Mouse (Mus musculus): ENCODE measurements around the gene Rxra.

Gene Rxra

DNA sequence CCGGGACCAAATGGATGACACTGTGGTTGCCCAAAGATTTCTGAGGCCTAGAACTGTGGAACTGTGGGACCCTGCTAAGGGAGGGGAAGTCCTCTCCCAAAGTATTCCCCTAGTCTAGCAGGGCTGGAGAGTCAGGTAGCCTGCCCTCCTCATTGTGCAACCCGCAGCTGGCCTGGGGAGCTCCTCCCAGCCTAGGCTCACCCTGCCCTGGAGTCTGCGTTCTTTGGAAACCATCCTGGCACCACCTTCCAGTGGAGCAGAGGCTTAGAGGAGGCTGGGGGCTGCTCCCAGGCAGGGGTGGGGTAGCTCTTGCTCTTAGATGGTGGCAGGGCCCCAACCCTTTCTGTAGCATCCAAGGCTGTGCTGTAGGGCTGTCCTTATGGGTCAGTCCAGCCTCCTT is 26.0 kb downstream of the Rxra start:
- no peak for DNase-seq (ENCODE audit: low read depth, low spot score)

DNA sequence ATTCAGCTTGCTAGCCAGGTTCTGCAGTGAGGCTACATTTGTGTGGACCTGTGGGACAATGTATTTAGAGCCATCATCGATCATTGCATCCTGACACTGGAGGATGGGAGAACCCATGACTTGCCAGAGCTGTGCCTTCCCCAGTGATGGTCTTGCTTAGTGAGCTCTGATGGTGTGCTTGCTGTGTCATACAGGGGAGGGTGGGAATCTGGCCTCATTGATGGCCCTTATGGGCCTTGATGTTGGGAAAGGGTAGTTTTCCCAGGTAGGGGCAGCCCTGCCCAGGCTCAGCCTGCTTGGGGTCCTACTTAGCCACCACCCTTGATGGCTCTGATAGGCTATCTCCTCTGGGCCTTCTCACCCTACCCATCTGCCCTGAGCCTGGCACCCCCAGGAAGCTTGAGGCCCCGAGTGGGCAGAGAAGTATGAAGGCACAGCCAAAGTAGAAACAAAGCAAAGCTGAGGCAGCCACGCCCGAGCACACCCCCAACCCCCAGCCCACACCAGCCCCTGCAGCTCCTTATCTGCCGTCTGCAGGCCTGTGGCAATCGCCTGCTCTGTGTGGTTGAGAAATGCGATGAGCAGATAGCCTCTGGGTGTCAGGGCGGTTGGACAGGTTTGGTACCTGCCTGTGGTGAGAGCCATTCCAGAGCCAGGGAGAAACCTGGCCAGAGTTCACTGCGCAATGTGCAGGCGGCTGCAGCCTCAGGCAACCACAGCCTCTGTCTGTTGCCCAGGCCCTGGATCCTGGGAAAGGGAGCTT is 26.8 kb downstream of the Rxra start:
- DNase-seq (ENCODE audit: low read depth, low spot score), result no peak

DNA sequence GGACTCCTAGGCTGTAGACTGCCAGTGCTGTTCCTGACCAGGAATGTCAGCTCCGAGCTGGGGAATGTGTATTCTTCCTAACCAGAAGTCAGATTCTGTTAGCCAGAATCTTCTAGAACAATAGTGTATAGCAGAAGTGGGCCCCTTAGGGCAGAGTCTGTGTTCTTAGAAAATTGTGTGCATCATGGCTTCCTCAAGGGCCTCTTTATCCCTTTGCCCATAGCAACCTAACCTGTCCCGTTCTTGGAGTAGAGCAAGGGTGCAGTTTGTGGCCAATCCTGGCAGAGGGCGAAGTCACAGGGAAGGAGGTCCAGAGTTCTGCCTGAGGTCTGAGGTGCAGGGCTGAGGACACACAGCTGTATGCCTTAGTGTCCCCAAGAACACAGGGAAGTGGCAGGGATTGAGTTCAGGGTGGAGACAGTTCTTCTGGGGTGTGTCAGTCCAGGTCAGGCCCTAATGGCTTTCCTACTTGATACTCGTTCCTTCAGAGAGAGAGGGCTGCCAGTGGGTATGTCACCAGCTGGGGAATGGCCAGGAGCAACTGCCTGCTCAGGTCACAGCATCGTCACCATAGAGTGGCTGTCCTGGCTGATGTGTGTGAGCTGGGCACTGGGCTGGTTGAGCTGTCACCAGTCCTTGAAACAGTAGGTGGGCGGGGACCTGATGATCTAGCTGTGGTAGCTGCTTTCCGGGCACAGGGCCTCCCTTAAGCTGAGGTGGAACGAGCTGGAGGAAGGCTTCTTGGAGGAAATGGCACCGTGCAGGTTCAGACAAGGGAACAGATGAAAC is 27.8 kb downstream of the Rxra start:
- DNase-seq (ENCODE audit: low read depth, low spot score), result no peak

DNA sequence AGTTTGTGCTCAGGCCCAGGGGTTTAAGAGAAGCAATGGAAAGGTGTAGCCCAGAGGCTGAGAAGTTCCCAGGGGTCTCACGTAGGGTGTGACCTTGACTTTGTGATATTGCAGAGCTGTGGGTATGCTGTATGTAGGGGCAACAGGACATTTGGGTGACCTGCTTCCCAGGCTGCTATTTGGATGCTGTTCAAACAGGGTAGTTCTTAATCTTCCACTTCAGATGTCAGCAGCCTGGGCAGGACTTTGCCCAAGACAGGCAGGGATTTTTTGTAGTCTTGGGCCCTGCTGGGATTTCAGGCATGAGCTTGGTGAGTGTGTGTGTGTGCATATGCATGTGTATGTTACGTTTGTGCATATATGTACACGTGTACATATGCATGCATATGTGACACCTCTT is 28.4 kb downstream of the Rxra start:
- no peak for DNase-seq (ENCODE audit: low read depth, low spot score)

DNA sequence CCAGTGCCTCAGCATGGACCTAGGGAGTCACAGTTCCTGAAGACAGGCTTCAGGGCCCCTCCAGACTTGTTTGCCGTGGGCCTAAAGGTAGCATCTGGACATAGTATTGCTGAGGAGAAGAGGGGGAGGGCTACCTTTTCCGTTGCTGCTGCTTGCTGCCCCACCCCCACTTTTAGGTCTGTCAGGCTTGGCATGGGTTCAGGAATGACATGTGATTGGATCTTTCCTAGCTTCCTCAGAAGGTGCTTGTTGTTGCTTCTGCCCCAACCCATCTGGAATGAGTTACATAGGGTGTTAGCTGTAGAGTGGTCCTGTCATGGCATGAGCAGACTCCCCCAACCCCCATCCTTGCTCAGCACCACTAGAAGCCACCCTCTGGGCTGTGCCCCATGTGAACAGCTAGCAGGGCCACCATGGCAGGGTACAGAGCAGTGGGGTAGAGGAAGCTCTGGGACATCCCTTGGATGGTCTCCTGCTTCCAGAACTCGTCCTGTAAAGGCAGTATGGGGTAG is 34.7 kb downstream of the Rxra start:
- DNase-seq (ENCODE audit: low read depth, low spot score), result no peak

DNA sequence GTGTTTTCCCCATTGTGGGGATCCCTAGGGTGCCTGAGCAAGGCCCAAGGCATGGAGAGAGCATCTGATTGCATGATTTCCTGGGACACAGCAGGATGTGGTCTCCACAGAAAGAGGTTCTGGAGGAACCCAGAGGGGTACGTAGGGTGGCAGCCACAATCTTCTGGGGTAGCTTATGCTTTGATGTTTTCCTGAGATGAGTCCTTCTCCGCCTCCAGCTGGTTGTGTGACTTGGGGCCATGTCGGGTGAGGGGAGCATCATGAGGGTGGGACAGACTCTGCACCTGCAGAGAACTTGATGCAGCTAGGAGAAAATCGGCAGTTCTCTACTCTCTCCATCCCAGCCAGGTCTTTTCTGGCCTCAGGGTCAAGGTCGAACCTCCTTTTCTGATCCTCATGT is 36.4 kb downstream of the Rxra start:
- no peak for DNase-seq (ENCODE audit: low read depth, low spot score)

DNA sequence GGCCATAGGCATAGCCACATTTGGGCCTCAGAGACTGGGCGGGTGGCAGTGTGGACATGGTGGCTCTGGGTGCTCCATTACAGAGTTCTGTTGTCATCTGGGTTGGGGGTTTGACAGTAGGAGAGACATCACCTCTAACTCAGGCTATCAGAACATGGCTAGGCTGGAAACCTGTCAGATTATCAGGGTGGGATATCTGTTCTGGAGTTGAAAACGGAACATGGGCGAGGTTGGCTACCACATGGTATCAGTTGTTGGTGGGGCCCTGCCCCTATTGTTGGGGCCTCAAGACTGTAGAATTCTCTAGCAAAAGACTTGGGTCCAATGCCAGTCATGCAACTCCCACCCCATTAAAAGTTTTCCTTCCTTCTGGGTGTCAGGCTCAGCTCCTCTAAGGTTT is 37.1 kb downstream of the Rxra start:
- no peak for DNase-seq (ENCODE audit: low read depth, low spot score)

DNA sequence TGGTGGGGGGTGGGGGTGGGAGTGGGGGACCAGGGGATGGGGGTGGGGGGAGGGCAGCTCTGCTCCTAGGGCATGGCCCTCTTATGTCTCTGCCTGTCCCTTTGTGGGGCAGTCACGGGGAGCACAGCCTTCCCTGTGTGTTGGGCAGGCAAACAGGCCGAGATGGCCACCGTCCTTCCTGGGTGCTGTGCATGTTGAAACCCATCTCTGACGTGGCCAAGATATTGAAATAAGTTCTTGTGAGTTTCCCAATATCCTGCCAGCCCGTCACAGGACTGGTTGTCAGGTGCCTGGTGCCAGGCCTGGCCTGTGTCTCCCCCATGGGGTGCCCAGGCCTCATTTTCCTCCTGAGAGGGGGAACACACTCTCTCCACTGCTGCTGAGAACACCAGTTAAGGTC is 37.9 kb downstream of the Rxra start:
- no peak for DNase-seq (ENCODE audit: low read depth, low spot score)

DNA sequence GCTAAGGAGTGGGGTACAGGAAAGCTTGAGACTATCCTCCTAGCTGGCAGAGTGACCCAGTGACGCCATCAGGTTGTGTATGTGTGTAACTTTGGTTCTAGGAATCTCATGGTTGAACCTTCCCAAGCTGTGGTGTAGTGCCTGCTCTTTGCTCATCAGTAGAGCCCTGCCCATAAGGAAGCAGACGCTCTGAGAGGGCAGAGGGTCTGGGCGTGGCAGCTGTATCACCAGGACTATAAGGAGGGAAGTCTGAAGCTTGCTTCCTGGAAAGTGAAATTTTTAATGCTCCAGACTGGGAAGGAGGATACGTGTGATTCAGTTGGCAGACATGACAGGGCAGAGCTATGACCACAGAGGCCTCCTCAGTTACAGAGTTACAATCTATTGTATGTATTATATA is 39.0 kb downstream of the Rxra start:
- no peak for DNase-seq (ENCODE audit: low read depth, low spot score)

DNA sequence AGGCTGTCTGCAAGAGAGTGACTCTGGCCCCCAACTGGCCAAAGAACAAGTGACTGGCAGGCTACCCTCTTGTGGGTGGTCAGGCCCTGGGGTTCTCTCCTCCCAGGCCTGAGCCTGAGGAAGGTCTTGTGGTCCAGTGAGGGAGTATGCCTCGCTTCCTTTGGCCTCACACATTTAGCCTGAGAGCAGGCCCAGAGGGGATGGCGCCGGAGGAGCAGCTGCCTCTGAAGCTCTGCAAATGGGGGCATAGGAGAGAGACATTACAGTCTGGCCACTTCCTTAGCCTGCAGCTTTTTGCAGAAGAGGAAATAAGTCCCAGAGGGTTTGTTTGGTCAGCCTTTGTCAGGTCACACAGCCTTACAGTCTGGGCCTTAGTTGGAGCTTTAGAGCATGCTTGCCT is 40.1 kb downstream of the Rxra start:
- no peak for DNase-seq (ENCODE audit: low read depth, low spot score)

DNA sequence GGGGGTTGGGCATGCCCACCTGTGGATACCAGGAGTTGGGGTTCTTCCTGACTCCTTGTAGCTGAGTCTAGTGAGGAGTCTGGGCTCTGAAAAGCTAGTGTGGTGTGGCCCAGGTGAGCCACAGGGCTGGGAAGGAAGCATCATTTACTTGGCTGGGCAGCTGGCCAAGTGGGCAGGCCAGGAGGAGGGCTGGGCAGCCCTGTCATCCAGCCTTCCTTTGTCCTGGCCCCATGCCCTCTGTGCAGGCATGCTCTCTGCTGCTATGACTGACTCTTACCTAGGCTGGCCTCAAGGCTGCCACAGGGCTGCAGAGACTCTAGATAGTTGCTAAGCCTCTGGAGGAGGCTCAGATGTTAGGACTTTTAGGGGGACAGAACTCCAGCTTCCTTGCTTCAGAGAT is 42.0 kb downstream of the Rxra start:
- DNase-seq (ENCODE audit: low read depth, low spot score), result no peak

DNA sequence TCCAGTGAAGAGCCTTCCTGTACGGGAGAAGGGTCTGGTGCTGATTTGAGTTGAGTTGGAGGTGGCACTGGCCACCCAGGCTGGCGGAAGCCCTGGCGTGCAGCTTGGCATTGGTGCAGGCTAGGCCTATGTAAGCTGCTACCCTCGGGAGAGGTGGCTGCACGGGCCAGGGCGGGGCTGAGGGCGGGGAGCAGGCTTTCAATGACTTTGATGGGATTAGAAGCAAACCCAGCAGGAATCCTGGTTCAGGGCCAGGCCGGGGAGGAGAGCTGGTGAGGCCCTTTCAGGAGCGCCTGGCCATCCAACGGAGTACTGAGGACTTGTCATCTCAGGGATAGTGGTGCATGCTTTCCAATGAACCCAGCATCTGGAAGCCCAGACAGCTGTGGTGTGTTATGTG is 43.4 kb downstream of the Rxra start:
- no peak for DNase-seq (ENCODE audit: low read depth, low spot score)

DNA sequence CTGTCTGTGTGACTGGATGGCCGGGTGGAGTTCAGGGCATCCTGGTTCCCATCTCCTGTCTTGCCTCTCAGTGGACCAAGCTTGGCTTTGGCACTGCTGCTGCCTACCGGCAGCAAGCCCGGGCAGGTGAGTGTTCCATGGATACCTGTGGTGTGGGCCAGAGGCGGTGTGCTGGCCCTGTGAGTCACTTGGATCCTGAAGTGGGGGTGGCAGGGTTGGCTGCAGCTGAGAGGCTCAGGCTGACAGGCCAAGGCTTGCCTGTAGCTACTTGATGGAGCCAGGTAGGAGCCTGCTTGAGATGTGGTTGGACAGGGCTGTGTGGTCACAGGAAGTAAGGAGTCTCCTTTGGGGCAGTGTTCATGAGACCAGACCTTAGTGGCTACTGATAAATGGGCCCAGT is 45.4 kb downstream of the Rxra start:
- DNase-seq (ENCODE audit: low read depth, low spot score), result no peak

DNA sequence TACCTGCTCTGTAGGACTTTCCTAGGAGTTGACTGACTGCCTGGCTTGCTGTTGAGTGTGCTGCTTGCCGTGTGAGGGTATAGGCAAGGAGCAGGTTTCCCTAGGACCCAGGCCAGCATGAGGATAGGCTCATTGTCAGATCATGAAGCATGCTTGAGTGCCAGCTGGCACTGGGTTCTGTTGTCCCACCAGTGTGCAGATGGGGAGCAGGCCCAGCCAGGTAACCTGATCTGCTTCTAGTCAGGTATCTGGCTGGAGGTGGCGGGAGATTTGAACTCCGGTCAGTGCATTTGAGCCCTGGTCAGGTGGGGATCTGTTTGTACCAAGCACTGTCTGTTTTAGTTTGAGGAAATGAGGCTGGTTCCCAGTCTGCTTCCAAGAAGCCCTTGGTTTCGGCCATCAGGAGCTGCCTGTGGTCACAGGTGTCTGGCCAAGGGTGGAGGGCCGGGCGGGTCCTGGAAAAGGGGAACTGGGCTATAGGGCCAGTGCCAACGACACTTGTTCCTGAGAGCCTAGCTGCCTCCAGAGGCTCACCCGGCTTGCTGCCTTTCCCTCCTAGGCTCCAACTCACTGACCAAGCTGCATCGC is 48.6 kb downstream of the Rxra start:
- DNase-seq (ENCODE audit: low read depth, low spot score), result no peak

DNA sequence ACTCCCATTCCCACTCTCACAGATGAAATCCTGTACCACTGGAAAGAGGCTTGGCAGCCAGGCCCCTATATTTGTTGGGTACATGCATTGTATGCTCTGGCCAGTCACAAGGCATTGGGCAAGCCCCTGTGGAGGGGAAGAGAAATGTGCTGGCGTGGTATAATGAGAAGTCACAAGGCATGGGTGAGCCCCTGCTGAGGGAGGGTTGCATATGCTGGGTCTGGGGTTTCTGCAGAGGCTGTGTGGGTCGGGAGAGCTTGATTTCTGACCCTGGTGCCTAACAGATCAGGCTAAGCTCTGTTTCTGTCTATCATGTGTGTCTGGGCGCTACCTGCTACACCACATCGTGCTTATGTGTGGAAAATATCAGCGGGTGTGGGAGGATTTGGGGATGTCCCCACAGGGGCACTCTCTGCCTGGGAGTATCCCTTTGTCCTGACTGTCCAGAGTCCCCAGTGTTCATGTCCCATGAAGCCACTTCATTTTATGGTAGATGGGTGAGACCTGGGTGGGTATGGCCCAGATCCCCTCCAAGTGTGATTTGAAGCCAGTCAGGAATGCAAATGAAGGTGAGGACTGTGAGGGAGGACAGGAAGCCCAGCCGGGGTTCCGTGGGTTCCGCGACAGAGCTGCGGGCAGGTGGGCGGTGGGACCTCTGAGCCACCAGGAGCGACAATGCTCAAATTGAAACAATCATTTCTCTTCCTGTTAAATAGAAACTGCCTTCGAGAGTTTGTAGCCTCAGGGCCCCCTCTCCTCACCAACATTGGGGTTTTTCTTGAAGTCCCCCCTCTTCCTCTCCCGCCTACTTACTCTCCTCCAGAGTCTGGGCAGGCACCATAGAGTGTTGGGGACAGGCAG is 52.0 kb downstream of the Rxra start:
- no peak for DNase-seq (ENCODE audit: low read depth, low spot score)

DNA sequence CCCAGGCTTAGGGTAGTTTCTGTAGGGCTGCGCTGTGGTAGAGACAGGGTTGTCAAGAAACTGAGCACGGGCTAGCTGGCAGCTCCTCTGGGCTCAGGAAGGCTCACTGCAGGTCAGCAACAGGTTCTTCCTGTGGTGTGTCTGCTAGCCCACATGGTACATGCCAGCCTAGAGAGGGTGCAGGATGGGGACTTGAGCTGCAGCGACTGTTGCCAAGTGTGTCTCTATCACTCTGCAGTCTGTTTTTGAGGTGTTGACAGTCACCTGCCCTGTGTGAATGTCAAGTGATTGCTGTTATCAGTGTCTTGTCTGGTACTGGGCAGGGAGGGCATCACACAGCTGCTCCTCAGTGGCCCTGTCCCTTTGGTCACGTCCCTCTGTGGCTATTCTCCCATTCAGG is 52.8 kb downstream of the Rxra start:
- DNase-seq (ENCODE audit: low read depth, low spot score), result no peak

DNA sequence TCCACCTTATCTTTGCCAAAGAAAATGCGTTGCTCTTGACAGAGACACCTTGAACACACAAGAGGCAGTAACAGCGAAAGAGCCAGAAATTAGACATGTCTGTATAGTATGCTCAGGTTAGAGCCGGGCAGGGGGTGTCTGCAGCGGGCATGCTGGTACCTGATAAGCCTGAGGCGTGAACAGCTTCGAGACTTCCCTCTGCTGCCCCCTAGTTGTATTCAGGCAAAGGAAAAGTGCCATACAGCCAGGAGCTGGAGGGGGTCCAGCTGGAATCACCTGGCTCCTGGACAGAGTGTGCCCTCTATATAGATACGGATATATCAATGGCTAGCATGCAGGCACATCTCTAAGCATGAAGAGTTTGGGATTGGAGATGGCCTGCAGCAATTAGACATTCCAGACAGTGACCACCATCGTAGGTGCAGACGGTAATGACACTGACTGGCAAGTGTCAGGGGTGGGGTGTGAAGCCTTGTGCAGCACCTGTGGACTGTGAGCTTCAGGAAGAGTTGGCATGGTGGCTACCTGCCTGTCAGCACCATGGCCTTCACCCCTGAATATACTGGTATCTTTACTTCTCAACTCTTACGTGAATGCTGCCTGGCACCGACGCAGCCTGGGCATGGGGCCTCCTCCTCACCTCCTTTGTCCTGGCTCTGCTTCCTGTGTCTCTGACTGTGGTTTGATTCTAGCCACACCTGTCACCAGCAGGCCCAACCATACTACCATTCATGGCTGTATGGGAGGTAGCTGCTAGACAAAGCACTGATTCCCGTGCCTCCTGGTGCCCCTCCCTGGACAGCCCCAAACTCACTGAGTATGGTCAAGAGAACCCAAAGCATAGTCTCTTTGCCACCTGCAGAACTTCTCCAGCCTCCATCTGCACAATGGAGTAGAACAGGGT is 54.0 kb downstream of the Rxra start:
- peak; percentile 56 for DNase-seq (ENCODE audit: low read depth, low spot score)

DNA sequence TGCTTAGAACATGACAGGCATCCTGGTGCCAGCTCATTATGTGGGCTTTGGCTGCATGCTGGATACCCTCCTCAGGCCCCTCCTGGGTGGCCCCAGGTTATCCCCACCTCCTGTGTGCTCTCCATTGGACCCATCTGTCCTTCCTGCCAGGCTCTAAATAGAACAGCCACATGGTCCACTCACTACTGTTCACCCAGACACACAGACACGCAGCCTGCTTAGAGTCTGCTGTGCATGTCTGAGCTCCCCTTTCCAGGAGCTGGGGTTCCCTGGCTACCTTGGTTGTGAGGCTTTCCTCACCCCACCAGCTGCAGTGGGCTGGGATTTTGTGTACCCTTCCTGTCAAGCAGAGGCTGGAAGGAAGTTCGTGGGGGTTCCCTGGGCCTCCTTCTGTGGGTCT is 56.8 kb downstream of the Rxra start:
- DNase-seq (ENCODE audit: low read depth, low spot score), result no peak

DNA sequence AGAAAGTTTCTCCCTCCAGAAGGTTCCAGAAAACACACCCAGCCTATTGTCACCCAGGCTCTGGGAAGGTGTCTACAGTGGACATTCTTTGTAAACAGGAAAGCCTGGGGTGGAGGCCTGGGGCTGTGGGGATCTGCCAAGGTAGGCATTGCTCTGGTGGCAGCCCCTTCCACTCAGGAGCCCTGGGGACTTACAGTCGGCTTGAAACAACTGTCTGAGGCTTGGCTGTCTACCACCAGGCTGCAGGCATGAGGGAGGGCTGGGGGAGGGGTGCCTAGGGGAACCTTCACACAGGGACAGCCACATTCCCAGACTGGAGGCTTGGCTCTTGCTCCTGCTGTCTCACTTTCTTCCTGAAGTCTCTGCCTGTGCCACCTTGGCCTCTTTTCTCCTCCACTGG is 58.1 kb downstream of the Rxra start:
- no peak for DNase-seq (ENCODE audit: low read depth, low spot score)

DNA sequence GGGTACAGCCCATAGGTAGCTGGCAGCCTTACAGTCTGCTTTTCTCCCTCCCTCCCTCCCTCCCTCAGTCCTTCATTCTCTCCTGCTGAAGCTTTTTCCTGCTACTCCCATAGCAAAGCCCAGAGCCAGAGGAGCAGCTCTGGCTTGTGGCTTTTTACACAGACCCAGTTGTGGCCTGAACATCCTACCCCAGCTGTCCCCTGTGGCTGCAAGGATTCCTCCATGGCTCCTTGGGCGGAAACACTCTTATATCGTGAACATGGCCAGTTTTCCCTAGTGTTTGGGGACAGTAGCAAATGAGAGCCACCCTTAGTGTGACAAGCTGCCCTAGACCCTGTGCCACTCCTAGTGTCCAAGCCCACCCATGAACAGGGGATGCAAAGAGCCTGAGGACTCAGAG is 58.6 kb downstream of the Rxra start:
- DNase-seq (ENCODE audit: low read depth, low spot score), result no peak

DNA sequence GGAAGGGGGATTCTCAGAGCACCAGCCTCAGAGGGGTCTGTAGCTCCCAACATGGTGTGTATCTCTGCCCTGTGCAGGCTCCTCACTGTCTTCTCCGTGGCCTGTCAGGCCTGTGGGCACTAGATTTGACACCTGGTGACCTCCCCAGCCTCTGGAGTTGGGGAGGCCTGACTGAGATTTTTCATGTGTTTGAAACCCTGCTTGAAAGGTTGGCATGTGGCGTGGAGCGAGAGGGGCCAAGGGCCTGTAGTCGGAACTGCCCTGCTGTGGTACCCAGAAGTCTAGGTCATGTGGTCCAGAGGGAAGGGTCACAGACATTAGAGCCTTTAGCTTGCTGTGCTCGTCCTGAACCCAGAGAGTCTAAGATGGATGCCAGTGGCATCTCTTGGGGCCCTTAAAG is 60.6 kb downstream of the Rxra start:
- DNase-seq (ENCODE audit: low read depth, low spot score), result no peak

Measured in retina, postnatal 7 days (tissue).